Mouse (Mus musculus): ENCODE data around the gene Fnip2.
"Not testable (repeated sequence)": the region's sequence is repeated elsewhere in the genome, so short reads cannot be mapped to it uniquely, and the experiment has no call there.

Fnip2 gene

DNA sequence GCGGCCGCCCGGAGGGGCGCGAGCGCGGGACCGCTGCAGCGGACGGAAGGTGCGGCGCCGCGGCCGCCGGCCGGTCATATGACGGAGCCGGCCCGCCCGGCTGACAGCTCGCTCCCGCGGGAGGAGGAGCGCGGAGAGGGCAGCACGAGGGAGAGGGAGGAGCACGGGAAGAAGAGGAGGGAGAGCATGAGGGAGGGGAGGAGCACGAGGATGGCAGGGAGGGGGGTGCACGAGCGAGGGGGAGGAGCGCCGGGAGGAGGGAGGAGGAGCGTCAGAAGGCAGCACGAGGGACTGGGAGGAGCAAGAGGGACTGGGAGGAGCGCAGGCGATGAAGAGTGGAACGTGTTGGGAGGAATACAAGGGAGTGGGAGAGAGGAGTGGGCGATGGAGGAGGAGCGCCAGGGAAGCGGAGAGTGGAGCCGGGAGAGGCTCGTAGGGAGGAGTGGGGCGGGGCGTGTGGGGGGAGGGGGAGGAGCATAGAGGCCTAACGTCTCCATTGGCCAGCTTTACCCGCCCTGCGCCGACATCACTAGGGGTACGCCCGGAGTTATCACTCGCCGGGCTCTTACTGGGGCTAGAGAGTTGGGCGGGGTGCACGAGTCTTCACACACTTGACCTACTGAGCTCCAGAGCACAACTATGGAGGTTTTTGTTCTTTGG lies at the start of gene Fnip2:
Gene Fnip2 (minus strand): TSS at position 94 of the 660 bp plus-strand sequence.
- peak; percentile 99 for DNase-seq (ENCODE audit: low read depth, low spot score)

DNA sequence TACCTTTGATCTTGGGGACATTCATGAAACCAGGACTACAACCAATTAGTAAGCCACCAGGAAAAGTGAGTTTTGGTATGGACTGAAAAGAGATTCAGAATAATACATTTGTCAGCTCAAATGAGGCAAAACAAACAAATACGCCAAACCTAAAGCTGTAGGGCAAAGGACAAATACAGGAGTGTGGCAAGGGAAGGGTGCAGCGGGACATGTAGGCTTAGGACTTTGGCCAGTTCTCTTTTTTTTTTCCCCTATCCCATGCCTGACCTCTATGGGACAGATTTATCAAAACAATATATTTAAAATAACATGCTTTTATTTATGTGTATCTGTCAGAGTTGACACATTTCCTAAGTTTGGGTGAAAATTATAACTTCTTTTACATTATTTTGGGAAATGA lies 42.3 kb upstream of the Fnip2 start:
- DNase-seq (ENCODE audit: low read depth, low spot score) = no peak

DNA sequence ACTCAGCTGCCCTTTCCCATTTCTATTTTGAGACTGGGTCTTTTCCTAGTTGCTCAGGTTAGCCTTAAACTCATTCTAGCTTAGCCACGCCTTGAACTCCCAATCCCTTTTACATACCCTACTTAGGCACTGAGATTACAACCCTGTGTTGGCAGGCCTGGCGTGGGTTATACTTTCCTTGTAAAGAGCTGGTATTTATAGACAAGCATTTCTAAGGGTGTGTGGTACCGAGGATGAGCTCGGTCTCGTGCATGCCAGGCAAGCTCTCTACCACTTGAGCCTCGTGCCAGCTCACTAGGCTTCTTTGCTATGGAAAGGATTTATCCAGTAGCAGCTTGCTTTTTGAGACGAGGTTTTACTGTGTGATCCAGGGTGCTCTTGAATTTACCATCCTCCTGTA lies 27.9 kb upstream of the Fnip2 start:
- DNase-seq (ENCODE audit: low read depth, low spot score) = peak; percentile 14

DNA sequence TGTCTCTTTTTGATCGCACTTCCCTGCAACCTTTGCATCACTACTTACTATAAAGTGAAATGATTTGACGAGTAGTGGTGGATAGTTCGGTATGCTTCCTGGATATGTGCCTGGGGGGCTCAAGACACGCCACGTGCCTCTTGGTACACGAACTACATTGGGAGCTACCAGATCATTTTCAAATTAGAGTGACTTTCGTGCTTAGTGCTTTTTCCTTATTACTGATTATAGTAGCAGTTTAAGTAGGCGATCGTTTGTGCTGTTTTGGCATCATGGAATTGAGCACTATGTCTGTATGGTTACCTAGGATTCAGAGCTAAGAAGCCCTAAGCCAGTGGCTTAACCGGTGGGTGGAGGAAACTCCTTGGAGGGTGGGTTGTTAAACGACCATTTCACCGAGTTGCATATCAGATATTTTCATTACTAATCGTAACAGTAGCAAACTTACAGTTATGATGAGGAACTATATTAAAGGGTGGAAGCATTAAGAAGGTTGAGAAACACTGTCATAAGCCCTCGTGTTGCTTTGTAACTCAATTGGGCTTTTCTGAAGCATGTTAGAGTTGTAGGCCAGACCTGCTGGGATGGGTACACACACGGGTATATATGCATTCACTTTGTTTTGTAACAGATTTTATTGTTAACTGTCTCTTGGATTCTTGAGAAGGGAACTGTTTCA lies 24.3 kb upstream of the Fnip2 start:
- DNase-seq (ENCODE audit: low read depth, low spot score) = no peak

DNA sequence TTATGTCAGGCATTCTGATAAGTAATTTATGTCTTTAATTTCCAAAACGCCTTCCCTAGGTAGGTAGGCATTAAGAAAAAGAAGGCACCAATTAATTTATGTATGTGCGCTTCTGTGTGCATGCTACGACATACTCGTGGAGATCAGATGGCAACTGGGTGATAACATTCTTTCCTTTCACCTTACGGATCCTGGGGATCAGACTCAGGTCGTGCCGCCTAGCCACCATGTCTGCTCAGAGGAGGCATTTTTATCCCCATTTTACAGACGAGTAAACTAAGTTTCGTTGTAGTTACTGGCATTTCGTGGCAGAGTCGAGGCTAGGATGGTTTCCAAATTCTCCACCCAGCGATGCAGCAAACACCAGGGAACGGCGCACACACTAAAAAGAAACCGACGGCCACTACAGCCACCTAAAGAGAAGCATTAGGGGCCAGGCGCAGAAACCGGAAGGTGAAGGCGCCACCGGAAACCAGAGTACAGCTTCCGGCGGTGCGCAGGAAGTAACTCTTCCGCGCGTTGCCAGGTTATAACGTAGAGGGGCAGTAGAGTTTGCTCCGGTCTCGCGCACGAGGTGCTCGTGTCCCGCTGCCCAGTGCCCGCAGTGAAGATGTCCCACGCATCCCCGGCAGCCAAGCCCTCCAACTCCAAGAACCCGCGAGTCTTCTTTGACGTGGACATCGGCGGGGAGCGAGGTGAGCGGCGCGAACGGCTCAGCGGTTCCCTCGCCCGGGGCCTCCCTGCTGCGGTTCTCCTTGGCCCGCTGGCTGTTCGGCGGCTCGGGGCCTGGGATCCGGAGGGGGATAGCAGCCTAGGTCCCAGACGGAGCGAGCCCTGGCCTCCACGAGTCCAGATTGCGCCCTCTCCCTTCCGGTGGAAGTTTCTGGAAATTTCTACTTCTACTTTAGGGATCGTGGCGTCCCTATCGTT lies 23.5 kb upstream of the Fnip2 start, which contains the start of gene Ppid:
Gene Ppid (plus strand): TSS at position 480 of the 930 bp plus-strand sequence.
- DNase-seq (ENCODE audit: low read depth, low spot score) = peak; percentile 95

DNA sequence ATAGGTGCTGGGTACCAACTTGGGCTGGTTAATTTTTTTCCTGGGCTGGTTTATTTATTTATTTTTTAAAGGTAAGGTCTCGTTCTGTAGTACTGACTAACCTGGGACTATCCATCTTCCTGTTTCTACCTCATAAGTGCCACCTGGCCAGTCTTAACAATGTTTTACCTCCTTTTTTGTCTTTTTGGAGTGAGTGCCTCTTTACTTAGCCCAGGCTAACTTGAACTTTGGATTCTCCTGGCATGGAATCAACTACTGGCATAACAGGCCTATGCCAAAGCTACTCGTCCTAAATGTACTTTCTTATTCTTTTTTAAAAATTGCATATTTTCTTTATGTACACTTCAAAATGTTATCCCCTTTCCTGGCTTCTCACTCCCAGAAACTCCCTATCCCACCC lies 22.1 kb upstream of the Fnip2 start:
- no peak for DNase-seq (ENCODE audit: low read depth, low spot score)

DNA sequence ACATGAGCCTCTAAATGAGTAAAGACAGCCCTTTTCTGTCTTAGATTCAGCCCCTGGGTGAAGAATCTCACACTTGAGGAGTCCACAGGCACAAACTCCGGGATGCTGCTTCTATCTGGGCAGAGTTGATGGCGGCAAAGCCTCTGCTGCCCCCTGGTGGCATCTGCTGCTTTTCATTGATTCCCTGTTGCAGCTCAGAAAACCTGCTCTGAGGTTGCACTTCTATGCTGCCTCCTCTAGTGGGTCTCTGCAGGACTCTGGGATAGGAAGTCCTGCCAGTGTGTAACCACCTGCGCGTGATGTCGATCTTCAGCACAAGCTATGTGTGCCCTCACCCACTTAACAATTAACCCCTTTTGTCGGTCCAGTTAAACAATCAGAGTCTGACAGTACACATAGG lies 19.2 kb upstream of the Fnip2 start:
- peak; percentile 95 for DNase-seq (ENCODE audit: low read depth, low spot score)

DNA sequence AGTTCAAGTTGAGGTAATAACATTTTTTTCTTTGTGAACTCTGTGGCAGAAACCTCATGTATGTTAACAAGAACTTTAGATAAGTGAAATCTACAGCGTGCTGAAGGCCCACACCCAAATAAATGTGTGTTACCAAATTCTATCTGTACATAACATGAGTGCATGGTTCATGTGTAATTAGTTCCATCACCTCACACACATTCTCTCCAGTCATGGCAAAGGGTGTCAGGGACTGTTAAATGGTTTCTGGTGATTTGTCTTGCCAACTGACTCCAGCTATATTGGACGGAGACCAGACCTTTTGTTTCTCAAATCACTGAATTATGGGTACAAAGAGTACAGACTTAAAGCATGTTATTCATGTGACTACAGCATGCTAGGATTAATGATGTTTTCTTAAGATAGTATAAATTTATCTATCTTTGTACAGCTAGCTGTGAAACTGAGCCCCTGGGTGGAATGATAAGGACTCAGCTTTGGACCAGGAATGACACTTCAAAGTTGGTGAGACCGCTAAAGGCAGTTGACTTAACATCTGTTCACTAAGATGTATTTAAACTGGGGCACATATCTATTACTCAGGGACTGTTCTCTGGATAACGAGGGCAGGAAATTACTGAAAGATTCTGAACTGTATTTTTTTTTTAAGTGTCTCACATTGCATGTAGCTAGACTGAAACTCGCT lies 12.4 kb upstream of the Fnip2 start:
- DNase-seq (ENCODE audit: low read depth, low spot score) = no peak

DNA sequence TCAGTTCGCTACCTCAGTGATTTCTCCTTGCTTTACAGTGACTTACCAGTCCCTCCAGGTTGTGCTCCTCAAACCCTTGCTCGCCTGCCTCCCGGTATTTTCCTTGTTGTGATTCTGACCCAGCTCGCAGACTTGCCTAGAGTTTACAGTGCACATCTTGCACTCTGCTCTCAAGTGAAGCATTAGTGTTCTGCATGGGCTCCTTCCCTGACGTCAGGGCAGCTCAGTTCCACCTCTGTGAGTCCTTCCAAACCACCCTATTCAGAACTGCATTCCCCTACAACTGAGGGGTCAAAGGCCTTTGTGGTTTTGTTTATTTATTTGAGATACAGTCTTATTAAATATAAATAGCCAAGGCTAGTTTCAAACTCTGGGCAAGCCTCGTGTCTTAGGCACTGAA lies 10.6 kb upstream of the Fnip2 start:
- no peak for DNase-seq (ENCODE audit: low read depth, low spot score)

DNA sequence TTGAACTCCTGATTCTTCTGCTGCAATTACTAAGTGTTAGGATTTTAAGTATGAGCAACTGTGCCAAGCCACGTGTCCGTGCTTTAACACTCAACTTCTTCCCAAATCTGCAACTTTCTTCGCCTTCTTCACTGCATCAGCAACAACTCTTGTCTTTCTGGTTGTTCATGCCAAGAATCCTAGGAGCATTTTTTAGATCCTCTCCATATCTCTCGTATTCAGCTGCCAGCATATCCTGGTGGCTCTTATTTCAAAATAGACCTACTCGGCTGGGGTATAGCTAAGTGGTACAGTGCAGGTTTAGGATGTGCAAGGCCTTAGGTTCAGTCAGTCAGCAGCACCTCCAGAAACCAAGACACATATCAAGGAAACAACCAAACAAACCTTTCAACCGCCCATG lies 10.0 kb upstream of the Fnip2 start:
- DNase-seq (ENCODE audit: low read depth, low spot score) = peak; percentile 44

DNA sequence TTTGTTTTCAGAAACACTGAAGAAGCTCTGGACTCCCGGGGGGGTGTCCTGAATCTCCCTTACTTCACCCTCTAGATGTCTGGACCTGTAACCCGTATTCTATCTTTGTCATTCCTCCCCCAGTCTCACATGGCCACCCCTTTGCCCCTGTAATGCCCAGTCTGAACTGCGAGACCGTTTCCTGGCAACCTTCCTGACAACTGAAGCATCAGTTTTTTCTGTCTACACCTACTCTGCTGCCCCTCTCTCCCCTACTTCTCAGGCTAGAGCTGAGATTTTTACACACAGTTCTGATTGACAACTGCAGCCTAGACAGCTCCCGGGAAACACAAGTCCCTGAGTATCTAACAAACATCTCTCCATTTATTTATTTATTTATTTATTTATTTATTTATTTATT lies 9.3 kb upstream of the Fnip2 start:
- DNase-seq (ENCODE audit: low read depth, low spot score) = no peak

DNA sequence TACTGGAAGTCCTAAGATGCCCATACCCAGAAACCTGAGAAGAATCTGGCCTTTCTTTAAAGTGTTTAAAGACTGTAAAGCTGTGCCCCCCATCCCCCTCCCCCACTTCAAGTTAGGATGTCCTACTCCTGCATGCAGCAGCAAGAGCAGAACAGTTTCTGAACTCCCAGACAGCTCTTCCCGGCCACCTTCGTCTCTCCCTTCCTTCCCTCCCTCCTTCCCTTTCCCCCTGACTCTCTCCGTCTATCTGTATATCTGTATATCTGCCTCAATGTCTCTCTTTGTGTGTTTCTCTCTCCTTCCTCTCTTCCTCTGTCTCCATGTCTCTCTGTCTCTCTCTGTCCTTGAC lies 8.8 kb upstream of the Fnip2 start:
- DNase-seq (ENCODE audit: low read depth, low spot score) = no peak

DNA sequence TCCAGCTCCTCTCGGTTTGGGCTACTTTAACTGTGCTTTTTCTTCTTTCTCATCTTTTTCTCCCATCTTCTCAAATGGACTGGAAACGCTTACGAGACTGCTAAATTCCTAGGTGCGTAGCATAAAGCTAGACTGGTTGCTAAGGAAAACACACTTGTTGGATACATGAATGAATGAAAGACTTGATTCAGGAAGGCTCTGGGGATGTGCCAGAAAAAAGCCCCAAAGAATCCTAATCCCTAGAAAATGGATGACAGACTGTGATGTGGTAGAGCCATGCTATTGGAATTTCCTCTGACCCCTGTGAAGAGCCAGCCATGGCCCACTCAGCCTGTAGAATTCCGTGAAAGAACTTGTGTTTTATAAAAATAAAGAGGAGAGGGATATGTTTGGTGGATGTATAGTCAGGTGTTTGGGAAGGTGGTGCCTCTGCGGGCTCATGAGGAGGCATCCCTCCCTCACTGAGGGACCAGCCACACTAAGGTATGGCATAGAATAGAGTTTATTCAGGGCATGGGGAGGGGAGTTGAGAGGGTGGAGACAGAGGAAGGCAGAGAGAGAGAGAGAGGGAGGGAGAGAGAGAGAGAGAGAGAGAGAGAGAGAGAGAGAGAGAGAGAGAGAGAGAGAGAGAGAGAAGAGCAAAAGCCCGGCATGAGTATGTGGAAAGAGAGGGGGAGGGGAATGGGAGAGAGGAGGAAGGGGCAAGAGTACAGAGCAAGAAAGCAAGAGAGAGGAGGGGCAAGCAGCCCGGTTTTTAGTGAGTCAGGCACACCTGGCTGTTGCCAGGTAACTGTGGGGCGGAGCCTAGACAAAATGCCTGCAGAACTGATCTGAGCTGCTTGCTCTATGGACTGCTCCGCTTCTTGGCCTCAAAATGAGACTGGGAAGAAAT lies 8.2 kb upstream of the Fnip2 start:
- DNase-seq (ENCODE audit: low read depth, low spot score) = no peak

DNA sequence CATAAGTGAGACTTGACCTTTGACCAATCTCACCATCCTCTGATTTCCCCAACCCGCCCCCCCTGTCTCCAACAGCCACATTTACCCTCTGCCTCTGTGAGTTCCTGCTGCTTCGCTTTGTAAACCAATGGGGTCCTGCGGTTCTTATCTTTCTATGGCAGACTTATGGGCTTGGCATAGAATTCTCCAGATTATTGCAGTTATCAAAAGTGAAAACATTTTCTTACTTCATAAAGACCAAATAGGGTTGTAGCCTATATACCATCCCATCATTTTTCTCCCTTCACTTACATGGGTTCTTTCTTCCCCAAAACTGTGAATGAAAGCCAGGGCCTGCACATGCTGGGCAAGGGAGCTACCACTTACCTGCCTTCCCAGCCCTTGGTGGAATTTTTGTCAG lies 6.7 kb upstream of the Fnip2 start:
- no peak for DNase-seq (ENCODE audit: low read depth, low spot score)

DNA sequence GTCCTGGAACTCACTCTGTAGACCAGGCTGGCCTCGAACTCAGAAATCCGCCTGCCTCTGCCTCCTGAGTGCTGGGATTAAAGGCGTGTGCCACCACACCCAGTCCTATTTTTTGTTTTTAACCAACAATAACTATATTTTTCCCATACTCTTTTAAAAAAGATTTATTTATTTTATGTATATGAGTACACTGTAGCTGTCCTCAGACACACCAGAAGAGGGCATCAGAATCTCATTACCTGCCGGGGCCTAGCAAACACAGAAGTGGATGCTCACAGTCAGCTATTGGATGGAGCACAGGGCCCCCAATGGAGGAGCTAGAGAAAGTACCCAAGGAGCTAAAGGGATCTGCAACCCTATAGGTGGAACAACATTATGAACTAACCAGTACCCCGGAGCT lies 5.8 kb upstream of the Fnip2 start:
- not testable (repeated sequence) for DNase-seq (ENCODE audit: low read depth, low spot score)

DNA sequence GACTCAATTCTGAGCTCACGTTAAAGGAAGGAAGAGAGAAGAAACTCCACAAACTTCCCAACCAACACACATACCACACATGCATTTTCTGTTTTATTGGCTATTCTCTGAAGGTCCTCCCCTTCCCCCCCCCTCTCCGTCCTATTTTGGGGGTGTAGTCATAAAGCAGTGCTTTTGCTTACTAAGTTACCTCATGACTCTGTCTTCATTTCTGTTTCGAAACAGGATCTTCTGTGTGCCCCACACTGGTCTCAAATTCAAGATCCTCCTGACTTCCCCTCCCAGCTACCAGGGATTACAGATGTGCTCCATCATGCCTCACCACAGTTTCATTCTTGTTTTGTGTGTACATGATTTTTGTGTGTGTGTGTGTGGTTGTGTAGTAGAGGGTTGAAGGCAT lies 4.8 kb upstream of the Fnip2 start:
- DNase-seq (ENCODE audit: low read depth, low spot score) = no peak

DNA sequence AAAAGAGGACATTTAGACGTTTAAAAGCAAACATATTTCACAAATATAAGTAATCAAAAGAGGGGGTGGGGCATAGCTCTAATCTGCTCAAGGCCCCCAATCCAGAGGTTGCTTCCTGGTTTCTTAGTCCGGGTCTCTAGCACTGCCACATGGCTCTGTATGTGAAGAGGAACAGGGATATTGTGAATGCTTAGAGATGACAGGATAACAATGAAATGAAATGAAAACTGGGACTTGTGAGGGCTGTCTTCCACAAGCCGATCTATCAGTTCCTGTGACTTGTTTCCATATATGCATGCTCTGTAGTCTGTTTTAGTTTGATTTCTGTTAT lies 1.7 kb upstream of the Fnip2 start:
- DNase-seq (ENCODE audit: low read depth, low spot score) = no peak

DNA sequence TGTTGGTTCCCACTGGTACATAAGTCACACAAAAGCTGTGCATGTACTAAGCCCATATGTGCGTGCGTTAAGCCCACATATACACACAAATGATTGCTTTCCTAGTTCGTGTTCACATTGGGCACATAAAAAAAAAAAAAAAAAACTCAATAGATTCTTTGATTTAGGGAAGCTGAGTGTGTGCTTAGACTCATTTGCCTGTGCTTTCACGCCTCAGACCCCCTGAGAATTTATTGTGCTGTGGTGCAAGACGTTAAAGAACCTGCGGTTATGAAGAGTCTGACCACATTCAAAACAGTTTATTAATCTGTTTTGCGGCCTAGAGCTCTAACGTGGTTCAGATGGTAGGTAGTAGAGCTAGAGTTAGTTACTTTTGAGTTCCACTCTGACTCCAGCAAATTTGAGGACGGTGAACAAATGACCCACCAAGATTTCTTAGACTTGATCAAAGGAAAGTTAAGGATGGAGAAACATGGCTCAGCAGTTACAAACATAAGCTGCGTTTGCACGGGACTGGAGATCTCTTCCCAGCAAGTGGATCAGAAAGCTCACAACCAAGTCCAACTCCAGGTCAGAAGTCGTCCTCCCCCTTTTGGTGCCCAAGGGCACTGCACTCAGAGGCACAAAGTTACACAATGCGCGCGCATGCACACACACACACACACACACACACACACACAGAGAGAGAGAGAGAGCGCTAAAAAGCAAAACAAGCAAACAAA lies 1.2 kb upstream of the Fnip2 start:
- DNase-seq (ENCODE audit: low read depth, low spot score) = no peak

DNA sequence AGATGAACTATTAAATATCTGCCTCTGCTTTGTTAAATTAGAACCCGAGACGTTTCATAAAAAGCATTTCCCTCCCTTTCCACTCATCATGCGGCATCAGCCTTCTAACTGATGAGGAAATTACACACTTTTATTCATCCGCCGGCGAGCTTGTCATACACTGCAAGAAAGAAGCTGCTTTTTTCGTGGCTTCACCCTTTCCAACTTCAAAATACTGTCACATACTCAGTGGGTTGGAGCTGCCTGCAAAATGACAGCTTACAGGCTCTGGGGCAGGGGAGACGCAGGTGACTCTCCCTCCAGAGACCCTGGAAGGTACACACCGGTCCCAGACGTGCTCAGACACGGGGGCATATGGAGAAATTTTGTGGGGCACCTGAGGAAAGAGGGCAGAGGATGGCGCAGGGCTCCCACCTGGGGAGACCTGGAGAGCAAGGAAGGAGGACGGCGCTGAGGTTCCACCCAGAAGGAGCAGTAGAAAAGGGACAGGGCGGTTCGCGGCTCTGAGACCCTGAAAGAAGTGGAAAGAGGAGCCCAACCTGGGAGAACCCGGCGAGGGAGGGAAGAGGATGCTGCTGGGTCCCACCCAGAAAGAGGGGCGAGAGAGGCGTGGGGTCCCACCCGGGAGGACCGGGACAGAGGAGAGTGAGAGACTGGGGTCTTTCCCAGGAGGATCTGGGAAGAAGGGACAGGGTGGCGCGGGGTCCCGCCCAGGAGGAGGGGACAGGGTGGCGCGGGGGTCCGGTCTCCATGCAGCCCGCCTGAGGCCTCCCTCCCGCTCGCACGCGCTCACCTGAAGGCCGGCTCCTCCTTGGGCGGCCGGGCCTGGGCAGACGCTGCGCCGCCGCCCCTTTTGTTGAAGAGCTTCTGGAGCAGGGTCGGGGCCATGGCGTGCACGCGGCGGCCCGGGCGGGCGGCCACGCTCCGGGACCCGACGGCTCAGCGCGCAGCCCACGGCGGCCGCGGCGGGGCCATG lies 592 bp downstream of the Fnip2 start:
- DNase-seq (ENCODE audit: low read depth, low spot score) = peak; percentile 69
